Mouse (Mus musculus): ENCODE results near the gene Cphx1.
"Not testable (repeated sequence)": the region's sequence is repeated elsewhere in the genome, so short reads cannot be mapped to it uniquely, and the experiment has no call there.

GRCm38 (mm10) chr14:25936867-25937630, 1.1 kb upstream of the Cphx1 start:
- not testable (repeated sequence) for TF ChIP-seq CTCF (IDR thresholded peaks at IDR 0.05; ENCODE audit: borderline replicate concordance, control insufficient read depth, extremely low read depth, insufficient read depth, low read length, poor library complexity); POLR2A (IDR thresholded peaks at IDR 0.05; ENCODE audit: control insufficient read depth, extremely low read depth, insufficient read depth, low read length, poor library complexity)
